Mouse (Mus musculus): ENCODE data around the gene Zmat5. TPM values are rescaled to one million over a fixed set of nuclear protein-coding genes. Genes with fewer than 3 reads are reported as not detected.
A peak's percentile ranks its signal among the peaks of the same experiment; 100 is the strongest.

The Zmat5 gene
- total and polyA plus RNA-seq, 3 experiments, result 22.2 to 36.2 (median 26.3) TPM

- Histone ChIP-seq H3K27ac (no peak overlapping the region), H3K4me3 (no peak overlapping the region), H3K36me3 (ENCODE audit: control insufficient read depth, insufficient read depth, low read length) (no peaks in the 10 kb centered on the region), H3K79me2 (replicated peaks; ENCODE audit: control insufficient read depth, insufficient read depth, low read length) (no peaks in the 10 kb centered on the region), H3K27me3 (ENCODE audit: control insufficient read depth, insufficient read depth, low read length) (no peaks in the 10 kb centered on the region), H3K9ac (ENCODE audit: low read depth, low read length) (no peak overlapping the region), H3K4me1 (ENCODE audit: control insufficient read depth, insufficient read depth, low read length) (no peaks in the 10 kb centered on the region)
- TF ChIP-seq POLR2A (IDR thresholded peaks at IDR 0.05; ENCODE audit: insufficient read depth, low read depth, low read length), result no peak
- no peak for TF ChIP-seq EP300 (IDR thresholded peaks at IDR 0.05; ENCODE audit: insufficient read depth, low read depth, low read length)
- no peak for TF ChIP-seq CTCF (IDR thresholded peaks at IDR 0.05)
- intact Hi-C loops (cut with DNase I), result no loop called here
- no peak for DNase-seq
- WGBS, result 95% methylated on average over 11 of the region's 11 CpGs
Measured at GRCm38 (mm10) chr11:4662496-4662878, 42.0 kb upstream of the Zmat5 start.

DNA sequence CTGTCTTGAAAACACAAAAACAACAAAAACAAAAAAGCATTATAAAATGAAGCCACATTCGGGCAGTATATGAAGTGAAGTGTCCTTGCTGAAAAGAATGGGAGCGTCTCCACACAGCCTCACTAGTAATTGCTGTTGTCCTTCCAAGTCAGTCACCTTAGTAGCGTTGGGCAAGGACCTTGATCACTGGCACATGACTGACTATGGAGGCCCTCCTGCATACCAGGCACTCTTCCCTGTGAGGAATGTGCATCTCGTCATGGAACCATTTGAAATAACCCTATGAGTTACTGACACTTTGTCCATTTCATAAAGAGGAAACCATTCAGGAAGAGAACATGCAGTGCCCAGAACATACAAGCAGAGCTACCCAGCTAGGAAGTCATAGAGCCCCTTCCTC is 32.7 kb upstream of the Zmat5 start:
- Histone ChIP-seq H3K4me3 (no peak overlapping the region), H3K36me3 (ENCODE audit: control insufficient read depth, insufficient read depth, low read length) (no peaks in the 10 kb centered on the region), H3K79me2 (replicated peaks; ENCODE audit: control insufficient read depth, insufficient read depth, low read length) (no peaks in the 10 kb centered on the region), H3K27ac (no peak overlapping the region), H3K4me1 (ENCODE audit: control insufficient read depth, insufficient read depth, low read length) (no peaks in the 10 kb centered on the region), H3K9ac (ENCODE audit: low read depth, low read length) (no peak overlapping the region), H3K27me3 (ENCODE audit: control insufficient read depth, insufficient read depth, low read length) (no peaks in the 10 kb centered on the region)
- TF ChIP-seq EP300 (IDR thresholded peaks at IDR 0.05; ENCODE audit: insufficient read depth, low read depth, low read length), result peak; percentile 68; the same call in 1 of the 2 replicates
- TF ChIP-seq CTCF (IDR thresholded peaks at IDR 0.05), result no peak
- 69% methylated on average over 4 of the region's 4 CpGs for WGBS
- peak in 1 of 2 experiments; percentile 30 for DNase-seq
- intact Hi-C loops (cut with DNase I), result no loop called here

DNA sequence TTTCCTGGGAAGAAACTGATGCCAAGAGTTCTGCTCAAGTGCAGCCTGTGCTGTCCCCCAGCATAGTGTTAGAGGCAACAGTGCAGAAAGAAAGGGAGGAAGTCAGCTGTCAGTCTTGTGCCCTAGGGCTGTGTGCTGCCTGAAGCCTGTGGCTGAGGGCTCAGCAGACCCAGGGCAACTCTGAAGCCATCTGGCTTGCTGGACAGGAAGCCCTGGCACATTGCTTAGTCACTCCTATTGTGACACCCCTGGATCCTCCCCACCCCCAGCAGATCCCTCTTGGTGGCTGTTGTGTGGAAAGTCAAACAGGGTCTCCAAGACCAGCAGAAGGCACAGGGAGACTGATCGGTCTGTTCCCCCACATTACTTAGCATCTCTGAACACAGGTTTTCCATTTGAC is 29.9 kb upstream of the Zmat5 start:
- H3K27ac ChIP-seq, result no peak overlapping the region
- intact Hi-C loops (cut with DNase I), result no loop called here
- H3K4me3 ChIP-seq, result no peak overlapping the region
- H3K27me3 ChIP-seq (ENCODE audit: control insufficient read depth, insufficient read depth, low read length), result no peaks in the 10 kb centered on the region
- H3K9ac ChIP-seq (ENCODE audit: low read depth, low read length), result no peak overlapping the region
- H3K36me3 ChIP-seq (ENCODE audit: control insufficient read depth, insufficient read depth, low read length), result no peaks in the 10 kb centered on the region
- H3K4me1 ChIP-seq (ENCODE audit: control insufficient read depth, insufficient read depth, low read length), result no peaks in the 10 kb centered on the region
- WGBS, result 74% methylated on average over 1 of the region's 1 CpGs
- no peaks in the 10 kb centered on the region for H3K79me2 ChIP-seq (replicated peaks; ENCODE audit: control insufficient read depth, insufficient read depth, low read length)
- no peak for DNase-seq
- TF ChIP-seq POLR2A (IDR thresholded peaks at IDR 0.05; ENCODE audit: insufficient read depth, low read depth, low read length) (no peak), EP300 (IDR thresholded peaks at IDR 0.05; ENCODE audit: insufficient read depth, low read depth, low read length) (no peak), CTCF (IDR thresholded peaks at IDR 0.05) (no peak)

- DNase-seq, result no peak
- H3K27ac ChIP-seq, result no peak overlapping the region
- H3K27me3 ChIP-seq (ENCODE audit: control insufficient read depth, insufficient read depth, low read length), result no peaks in the 10 kb centered on the region
- no peaks in the 10 kb centered on the region for H3K4me1 ChIP-seq (ENCODE audit: control insufficient read depth, insufficient read depth, low read length)
- intact Hi-C loops (cut with DNase I), result no loop called here
- no peak overlapping the region for H3K4me3 ChIP-seq
- no peak overlapping the region for H3K9ac ChIP-seq (ENCODE audit: low read depth, low read length)
- 94% methylated on average over 6 of the region's 6 CpGs for WGBS
- H3K79me2 ChIP-seq (replicated peaks; ENCODE audit: control insufficient read depth, insufficient read depth, low read length), result no peaks in the 10 kb centered on the region
- no peaks in the 10 kb centered on the region for H3K36me3 ChIP-seq (ENCODE audit: control insufficient read depth, insufficient read depth, low read length)
- TF ChIP-seq POLR2A (IDR thresholded peaks at IDR 0.05; ENCODE audit: insufficient read depth, low read depth, low read length) (no peak), CTCF (IDR thresholded peaks at IDR 0.05) (no peak)
Measured at GRCm38 (mm10) chr11:4675126-4675562, 29.3 kb upstream of the Zmat5 start.

- H3K36me3 ChIP-seq (ENCODE audit: control insufficient read depth, insufficient read depth, low read length), result no peaks in the 10 kb centered on the region
- no peak overlapping the region for H3K9ac ChIP-seq (ENCODE audit: low read depth, low read length)
- no peak for DNase-seq
- H3K79me2 ChIP-seq (replicated peaks; ENCODE audit: control insufficient read depth, insufficient read depth, low read length), result no peaks in the 10 kb centered on the region
- TF ChIP-seq EP300 (IDR thresholded peaks at IDR 0.05; ENCODE audit: insufficient read depth, low read depth, low read length) (no peak), POLR2A (IDR thresholded peaks at IDR 0.05; ENCODE audit: insufficient read depth, low read depth, low read length) (no peak), CTCF (IDR thresholded peaks at IDR 0.05) (no peak)
- H3K4me3 ChIP-seq, result no peak overlapping the region
- H3K27me3 ChIP-seq (ENCODE audit: control insufficient read depth, insufficient read depth, low read length), result no peaks in the 10 kb centered on the region
- intact Hi-C loops (cut with DNase I), result no loop called here
- H3K27ac ChIP-seq, result no peak overlapping the region
- no peaks in the 10 kb centered on the region for H3K4me1 ChIP-seq (ENCODE audit: control insufficient read depth, insufficient read depth, low read length)
- 92% methylated on average over 6 of the region's 6 CpGs for WGBS
Measured at GRCm38 (mm10) chr11:4675693-4676092, 28.8 kb upstream of the Zmat5 start.

- no peaks in the 10 kb centered on the region for H3K27me3 ChIP-seq (ENCODE audit: control insufficient read depth, insufficient read depth, low read length)
- no peak for DNase-seq
- H3K36me3 ChIP-seq (ENCODE audit: control insufficient read depth, insufficient read depth, low read length), result no peaks in the 10 kb centered on the region
- WGBS, result 88% methylated on average over 7 of the region's 7 CpGs
- H3K79me2 ChIP-seq (replicated peaks; ENCODE audit: control insufficient read depth, insufficient read depth, low read length), result no peaks in the 10 kb centered on the region
- no peak for TF ChIP-seq POLR2A (IDR thresholded peaks at IDR 0.05; ENCODE audit: insufficient read depth, low read depth, low read length)
- TF ChIP-seq EP300 (IDR thresholded peaks at IDR 0.05; ENCODE audit: insufficient read depth, low read depth, low read length), result no peak
- no peak for TF ChIP-seq CTCF (IDR thresholded peaks at IDR 0.05)
- H3K27ac ChIP-seq, result no peak overlapping the region
- H3K9ac ChIP-seq (ENCODE audit: low read depth, low read length), result no peak overlapping the region
- no peak overlapping the region for H3K4me3 ChIP-seq
- intact Hi-C loops (cut with DNase I), result no loop called here
- no peaks in the 10 kb centered on the region for H3K4me1 ChIP-seq (ENCODE audit: control insufficient read depth, insufficient read depth, low read length)
Measured at GRCm38 (mm10) chr11:4677250-4677872, 27.1 kb upstream of the Zmat5 start.
